Mouse (Mus musculus): ENCODE results near the gene Hmcn2. TPM values are rescaled to one million over a fixed set of nuclear protein-coding genes. Genes with fewer than 3 reads are reported as not detected.

Hmcn2 gene
- polyA plus RNA-seq, 1 experiment from 2014 or later, result 2.6 TPM

DNA sequence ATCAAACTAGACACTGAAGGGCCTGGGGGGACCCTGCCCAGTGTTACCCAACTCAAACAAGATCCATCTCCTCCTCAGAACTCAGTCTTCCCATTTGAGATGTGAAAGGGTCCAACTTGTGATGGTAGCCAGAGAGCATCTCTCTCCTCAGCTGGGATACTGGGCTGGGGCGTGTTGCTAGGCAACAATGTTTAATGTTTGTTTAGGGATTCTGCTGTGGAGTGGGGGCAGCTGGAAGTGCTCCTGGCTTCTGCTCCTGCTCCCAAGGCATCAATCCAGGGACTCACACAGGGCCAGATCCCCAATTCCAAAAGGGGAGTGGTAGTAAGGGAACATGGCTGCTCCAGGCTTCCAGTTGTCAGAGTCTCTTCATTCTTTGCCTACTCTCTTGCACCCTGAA is 60.2 kb downstream of the Hmcn2 start:
- no peaks in the 10 kb centered on the region for H3K36me3 ChIP-seq (ENCODE audit: control insufficient read depth, insufficient read depth, low read length)
- 53% methylated on average over 1 of the region's 1 CpGs for WGBS
- H3K27ac ChIP-seq (replicated peaks), result no peak overlapping the region
- no peak overlapping the region for H3K4me2 ChIP-seq (replicated peaks; ENCODE audit: low read depth)
- H3K9me3 ChIP-seq (ENCODE audit: control insufficient read depth, low read length), result no peaks in the 10 kb centered on the region
- TF ChIP-seq EP300 (optimal IDR thresholded peaks at IDR 0.05), result no peak
- TF ChIP-seq CTCF (IDR thresholded peaks at IDR 0.05; ENCODE audit: low read depth), result no peak
- no peak overlapping the region for H3K4me3 ChIP-seq (ENCODE audit: low read depth, low read length)
- DNase-seq (ENCODE audit: low spot score), result no peak
- no peak overlapping the region for H3K9ac ChIP-seq (ENCODE audit: low read length)
- no peaks in the 10 kb centered on the region for H3K27me3 ChIP-seq (ENCODE audit: control insufficient read depth, insufficient read depth, low read length)
- peak; percentile 53; the same call in 1 of the 2 replicates for ATAC-seq (ENCODE audit: low FRiP score, low TSS enrichment)
- no peaks in the 10 kb centered on the region for H3K4me1 ChIP-seq (replicated peaks; ENCODE audit: control insufficient read depth, insufficient read depth)

DNA sequence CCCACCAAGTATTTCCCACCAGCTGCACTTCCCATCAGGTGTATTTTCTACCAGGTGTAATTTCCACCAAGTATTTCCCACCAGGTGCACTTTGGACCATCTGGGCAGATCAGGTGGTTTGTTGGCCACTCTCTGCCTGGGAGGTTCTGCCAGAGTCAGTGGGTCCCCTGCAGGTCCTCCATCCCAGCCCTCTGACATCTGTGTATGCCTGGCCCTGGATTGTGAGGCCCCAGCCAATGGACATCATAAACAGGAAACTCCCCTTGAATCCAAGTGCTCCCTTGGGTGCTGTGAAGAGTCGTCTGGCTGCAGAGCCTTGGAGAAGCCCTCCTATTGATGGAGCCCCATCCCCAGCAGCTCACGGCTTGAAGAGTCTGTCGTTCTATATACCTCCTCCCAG is 61.8 kb downstream of the Hmcn2 start:
- Histone ChIP-seq H3K4me3 (ENCODE audit: low read depth, low read length) (no peak overlapping the region), H3K27me3 (ENCODE audit: control insufficient read depth, insufficient read depth, low read length) (no peaks in the 10 kb centered on the region), H3K36me3 (ENCODE audit: control insufficient read depth, insufficient read depth, low read length) (no peaks in the 10 kb centered on the region), H3K9me3 (ENCODE audit: control insufficient read depth, low read length) (no peaks in the 10 kb centered on the region), H3K4me1 (replicated peaks; ENCODE audit: control insufficient read depth, insufficient read depth) (no peaks in the 10 kb centered on the region), H3K27ac (replicated peaks) (no peak overlapping the region), H3K9ac (ENCODE audit: low read length) (no peak overlapping the region), H3K4me2 (replicated peaks; ENCODE audit: low read depth) (no peak overlapping the region)
- WGBS, result 40% methylated on average over 3 of the region's 3 CpGs
- DNase-seq (ENCODE audit: low spot score) (no peak), ATAC-seq (ENCODE audit: low FRiP score, low TSS enrichment) (no peak)
- TF ChIP-seq CTCF (IDR thresholded peaks at IDR 0.05; ENCODE audit: low read depth), result no peak
- TF ChIP-seq EP300 (optimal IDR thresholded peaks at IDR 0.05), result no peak

DNA sequence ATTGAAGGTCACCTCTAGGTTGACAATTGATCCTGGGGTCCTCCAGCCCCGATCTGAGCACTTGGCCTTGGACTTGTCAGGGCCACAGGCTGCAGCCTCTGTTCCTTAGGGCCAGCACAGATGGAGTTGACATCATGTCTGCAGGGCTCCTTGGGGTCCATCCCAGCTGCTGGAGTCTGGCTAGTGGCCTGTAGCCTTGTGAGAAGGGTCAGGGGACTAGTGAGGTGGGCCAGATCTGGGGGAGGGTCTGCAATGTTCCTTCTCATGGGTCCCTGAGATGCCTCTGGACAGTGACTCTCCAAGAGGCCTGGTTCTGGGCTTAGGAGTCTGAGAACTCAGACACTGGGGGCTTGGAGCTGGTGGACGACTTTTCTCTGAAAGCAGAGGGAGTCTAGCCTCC is 63.3 kb downstream of the Hmcn2 start:
- no peaks in the 10 kb centered on the region for H3K36me3 ChIP-seq (ENCODE audit: control insufficient read depth, insufficient read depth, low read length)
- 55% methylated on average over 2 of the region's 2 CpGs for WGBS
- ATAC-seq (ENCODE audit: low FRiP score, low TSS enrichment) (no peak), DNase-seq (ENCODE audit: low spot score) (no peak)
- H3K4me1 ChIP-seq (replicated peaks; ENCODE audit: control insufficient read depth, insufficient read depth), result no peaks in the 10 kb centered on the region
- H3K4me2 ChIP-seq (replicated peaks; ENCODE audit: low read depth), result no peak overlapping the region
- no peaks in the 10 kb centered on the region for H3K27me3 ChIP-seq (ENCODE audit: control insufficient read depth, insufficient read depth, low read length)
- H3K27ac ChIP-seq (replicated peaks), result no peak overlapping the region
- no peak for TF ChIP-seq CTCF (IDR thresholded peaks at IDR 0.05; ENCODE audit: low read depth)
- no peak for TF ChIP-seq EP300 (optimal IDR thresholded peaks at IDR 0.05)
- H3K9me3 ChIP-seq (ENCODE audit: control insufficient read depth, low read length), result no peaks in the 10 kb centered on the region
- no peak overlapping the region for H3K4me3 ChIP-seq (ENCODE audit: low read depth, low read length)
- no peak overlapping the region for H3K9ac ChIP-seq (ENCODE audit: low read length)

DNA sequence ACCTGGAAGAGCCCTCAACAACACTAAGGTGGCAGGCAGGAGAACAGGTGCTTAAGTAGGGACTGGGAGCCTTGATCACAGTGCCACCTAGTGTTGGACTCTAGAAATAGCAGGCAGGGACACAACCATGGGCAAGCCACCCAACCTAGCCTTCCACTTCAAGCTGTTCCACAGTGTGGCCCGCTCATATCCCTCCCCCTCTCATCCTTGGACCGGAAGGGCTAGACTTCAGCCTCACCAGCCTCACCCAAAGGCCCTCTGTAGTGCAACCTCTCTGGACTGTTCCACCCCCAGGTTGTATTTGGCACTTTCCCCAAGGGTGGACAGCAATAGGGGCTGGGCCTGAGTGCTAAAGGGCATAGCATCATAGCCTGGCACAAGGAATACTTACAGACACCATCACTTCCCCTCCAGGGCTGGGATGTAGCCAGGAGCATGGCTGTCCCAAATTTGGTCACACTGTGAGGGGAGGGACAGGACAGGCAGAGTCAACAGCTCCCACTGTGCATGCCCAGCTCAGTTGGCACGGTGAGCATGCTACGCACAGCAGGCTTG is 67.2 kb downstream of the Hmcn2 start:
- no peak overlapping the region for H3K4me2 ChIP-seq (replicated peaks; ENCODE audit: low read depth)
- peak; percentile 42 for ATAC-seq (ENCODE audit: low FRiP score, low TSS enrichment)
- TF ChIP-seq EP300 (optimal IDR thresholded peaks at IDR 0.05) (no peak), CTCF (IDR thresholded peaks at IDR 0.05; ENCODE audit: low read depth) (peak; percentile 89)
- H3K27me3 ChIP-seq (ENCODE audit: control insufficient read depth, insufficient read depth, low read length), result no peaks in the 10 kb centered on the region
- no peak overlapping the region for H3K4me3 ChIP-seq (ENCODE audit: low read depth, low read length)
- 55% methylated on average over 4 of the region's 4 CpGs for WGBS
- peak; percentile 55 for DNase-seq (ENCODE audit: low spot score)
- no peak overlapping the region for H3K9ac ChIP-seq (ENCODE audit: low read length)
- H3K36me3 ChIP-seq (ENCODE audit: control insufficient read depth, insufficient read depth, low read length), result no peaks in the 10 kb centered on the region
- no peaks in the 10 kb centered on the region for H3K9me3 ChIP-seq (ENCODE audit: control insufficient read depth, low read length)
- H3K27ac ChIP-seq (replicated peaks), result no peak overlapping the region
- H3K4me1 ChIP-seq (replicated peaks; ENCODE audit: control insufficient read depth, insufficient read depth), result no peaks in the 10 kb centered on the region

DNA sequence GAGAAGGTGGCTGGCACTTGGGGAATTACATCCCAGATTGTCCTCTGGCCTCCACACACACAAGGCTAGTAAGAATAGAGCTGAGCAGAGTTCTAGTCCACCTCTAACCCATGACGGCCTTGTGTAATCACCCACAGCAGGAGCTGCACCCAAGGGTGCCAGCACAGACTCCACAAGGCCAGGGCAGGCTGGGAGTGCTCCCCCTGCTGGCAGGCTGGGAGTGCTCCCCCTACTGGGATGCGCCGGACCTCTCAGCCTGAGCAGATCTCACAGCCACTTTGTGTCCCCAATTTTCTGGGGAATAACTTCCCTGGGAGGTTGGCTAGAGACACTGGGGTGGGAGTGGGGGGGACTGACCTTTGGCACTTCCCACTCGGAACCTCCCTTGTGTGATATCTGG is 68.7 kb downstream of the Hmcn2 start:
- TF ChIP-seq EP300 (optimal IDR thresholded peaks at IDR 0.05) (no peak), CTCF (IDR thresholded peaks at IDR 0.05; ENCODE audit: low read depth) (peak; percentile 92)
- H3K9ac ChIP-seq (ENCODE audit: low read length), result no peak overlapping the region
- 20% methylated on average over 4 of the region's 4 CpGs for WGBS

DNA sequence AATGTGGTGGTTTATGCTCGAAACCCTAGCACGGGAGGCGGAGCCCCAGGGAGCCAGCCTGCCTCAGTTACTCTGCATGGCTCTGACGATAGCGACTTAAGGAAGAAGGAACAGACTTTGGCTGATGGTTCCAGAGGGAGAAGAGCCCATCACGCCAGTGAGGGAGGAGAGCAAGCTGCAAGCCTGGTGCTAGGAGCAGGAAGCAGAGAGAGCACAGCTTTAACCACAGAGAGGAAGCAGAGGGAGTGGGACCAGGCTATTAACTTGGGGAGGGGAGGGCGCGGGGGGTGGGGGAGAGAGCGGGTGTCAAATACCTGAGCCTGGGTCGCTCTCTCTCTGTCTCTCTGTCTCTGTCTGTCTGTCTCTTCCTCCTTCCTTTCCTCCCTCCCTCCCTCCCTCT is 102.8 kb downstream of the Hmcn2 start:
- Histone ChIP-seq H3K4me3 (ENCODE audit: low read depth, low read length) (no peak overlapping the region), H3K4me2 (replicated peaks; ENCODE audit: low read depth) (no peak overlapping the region), H3K36me3 (ENCODE audit: control insufficient read depth, insufficient read depth, low read length) (no peaks in the 10 kb centered on the region), H3K27me3 (ENCODE audit: control insufficient read depth, insufficient read depth, low read length) (no peaks in the 10 kb centered on the region), H3K9me3 (ENCODE audit: control insufficient read depth, low read length) (no peaks in the 10 kb centered on the region), H3K9ac (ENCODE audit: low read length) (no peak overlapping the region), H3K4me1 (replicated peaks; ENCODE audit: control insufficient read depth, insufficient read depth) (no peaks in the 10 kb centered on the region), H3K27ac (replicated peaks) (no peak overlapping the region)
- ATAC-seq (ENCODE audit: low FRiP score, low TSS enrichment) (no peak), DNase-seq (ENCODE audit: low spot score) (no peak)
- 50% methylated on average over 8 of the region's 10 CpGs for WGBS
- no peak for TF ChIP-seq EP300 (optimal IDR thresholded peaks at IDR 0.05)
- no peak for TF ChIP-seq CTCF (IDR thresholded peaks at IDR 0.05; ENCODE audit: low read depth)

More for the DNA sequence above, 68.7 kb downstream of the Hmcn2 start:
- H3K27me3 ChIP-seq (ENCODE audit: control insufficient read depth, insufficient read depth, low read length), result no peaks in the 10 kb centered on the region
- DNase-seq (ENCODE audit: low spot score) (peak; percentile 75), ATAC-seq (ENCODE audit: low FRiP score, low TSS enrichment) (no peak)
- no peak overlapping the region for H3K27ac ChIP-seq (replicated peaks)
- H3K4me3 ChIP-seq (ENCODE audit: low read depth, low read length), result no peak overlapping the region
- no peaks in the 10 kb centered on the region for H3K9me3 ChIP-seq (ENCODE audit: control insufficient read depth, low read length)
- H3K4me1 ChIP-seq (replicated peaks; ENCODE audit: control insufficient read depth, insufficient read depth), result no peaks in the 10 kb centered on the region
- H3K36me3 ChIP-seq (ENCODE audit: control insufficient read depth, insufficient read depth, low read length), result no peaks in the 10 kb centered on the region
- H3K4me2 ChIP-seq (replicated peaks; ENCODE audit: low read depth), result no peak overlapping the region
